In the genomic region with DNA sequence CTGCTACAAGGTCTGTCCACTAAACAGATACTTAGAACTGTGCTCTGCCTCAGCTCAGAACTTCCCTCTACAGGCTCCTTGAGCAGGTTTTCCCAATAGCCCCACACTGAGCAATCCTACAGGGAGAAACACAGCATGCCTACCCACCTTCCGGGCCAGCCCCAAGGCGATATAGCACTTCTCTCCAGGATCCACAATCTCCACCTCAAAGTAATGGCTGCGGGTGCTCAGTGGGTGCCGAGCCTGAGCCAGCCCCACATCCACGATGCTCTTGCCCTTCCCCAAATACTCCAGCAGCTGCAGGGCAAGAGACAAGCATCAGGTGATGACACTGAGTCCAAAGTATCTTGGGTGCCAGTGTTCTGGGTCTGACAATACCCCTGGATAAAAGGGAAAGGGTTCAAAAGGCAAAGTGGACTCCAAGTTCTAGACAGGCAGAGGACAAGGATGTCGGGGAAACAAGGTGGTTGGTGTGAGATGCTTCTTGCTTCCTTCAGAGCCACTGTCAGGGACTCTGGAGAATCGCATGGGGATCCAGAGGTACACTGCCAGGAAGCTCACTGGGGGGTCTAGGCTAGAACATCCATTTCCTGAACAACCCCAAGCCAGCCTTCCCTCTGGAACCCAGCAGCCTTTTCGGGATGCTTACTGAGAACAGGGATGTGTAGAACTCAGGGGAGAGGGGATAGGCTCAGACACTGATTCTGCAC, we compare ENCODE assay signal across 31 mouse cellular contexts. TPM values are rescaled to one million over a fixed set of nuclear protein-coding genes. Genes with fewer than 3 reads are reported as not detected.
A peak's percentile ranks its signal among the peaks of the same experiment; 100 is the strongest.
DNase-seq lines count a peak whose midpoint lies in the region; ATAC-seq lines count a peak whose summit lies in the region.
"Had no signal": no experiment of that assay in that cellular context is flagged by ENCODE, and none has a peak within 500 bp of the region (broad histone marks: within the 10 kb centered on the region; RNA-seq: fewer than 3 reads in every experiment).

No protein-coding gene starts in this region.

- no peak overlapping the region for H3K27ac ChIP-seq in forebrain, embryonic 13.5 days
- no peak overlapping the region for H3K27ac ChIP-seq in forebrain, embryonic 11.5 days (ENCODE audit: low read depth, low read length)
- no peak overlapping the region for H3K27ac ChIP-seq in heart, embryonic 12.5 days (ENCODE audit: poor library complexity, severe bottlenecking)
- H3K27ac ChIP-seq in heart, embryonic 11.5 days (ENCODE audit: low read depth, low read length): no peak overlapping the region
- H3K27ac ChIP-seq: heart, embryonic 13.5 days; kidney, postnatal 0 days; liver, embryonic 12.5 days; midbrain, embryonic 10.5 days had no signal

- H3K9me3 ChIP-seq in forebrain, embryonic 13.5 days (replicated peaks): no peaks in the 10 kb centered on the region
- no peaks in the 10 kb centered on the region for H3K9me3 ChIP-seq in forebrain, embryonic 11.5 days (ENCODE audit: control insufficient read depth, low read length)
- H3K9me3 ChIP-seq in heart, embryonic 12.5 days (replicated peaks): no peaks in the 10 kb centered on the region
- no peaks in the 10 kb centered on the region for H3K9me3 ChIP-seq in heart, embryonic 11.5 days (replicated peaks; ENCODE audit: control insufficient read depth, low read length)
- H3K9me3 ChIP-seq: heart, embryonic 13.5 days; liver, embryonic 12.5 days; midbrain, embryonic 10.5 days had no signal

- intact Hi-C loops in left cerebral cortex, postnatal 4 days (cut with DNase I): no loop called here
- intact Hi-C loops in left cerebral cortex, postnatal 14 days (cut with DNase I): no loop called here

- peak; percentile 38 for DNase-seq in cerebellum, adult 11-12 months
- no peak for DNase-seq in cerebellum, adult 9-10 months
- DNase-seq in forebrain, embryonic 11.5 days (ENCODE audit: low spot score): no peak
- DNase-seq in left cerebral cortex, postnatal 4 days: peak; percentile 21
- DNase-seq in left cerebral cortex, postnatal 14 days (ENCODE audit: low spot score in 2 of 2): no peak
- DNase-seq: adrenal gland, postnatal 10 days; gastrocnemius, postnatal 10 days; heart, postnatal 14 days; kidney, adult 2 months; lung, adult 18-20 months; lung, postnatal 10 days; right cerebral cortex, adult 18-20 months; right cerebral cortex, postnatal 4 days; thymus, adult 18-20 months; thymus, postnatal 36 days had no signal

- 83% methylated on average over 8 of the region's 8 CpGs for WGBS in forebrain, embryonic 13.5 days
- WGBS in forebrain, embryonic 11.5 days: 76% methylated on average over 8 of the region's 8 CpGs
- 67% methylated on average over 8 of the region's 8 CpGs for WGBS in heart, embryonic 12.5 days
- WGBS in heart, embryonic 11.5 days (ENCODE audit: insufficient replicate concordance): 72% methylated on average over 8 of the region's 8 CpGs

- H3K4me3 ChIP-seq in forebrain, embryonic 13.5 days: no peak overlapping the region
- H3K4me3 ChIP-seq in forebrain, embryonic 11.5 days (ENCODE audit: low read depth, low read length): no peak overlapping the region
- no peak overlapping the region for H3K4me3 ChIP-seq in heart, embryonic 12.5 days
- no peak overlapping the region for H3K4me3 ChIP-seq in heart, embryonic 11.5 days (ENCODE audit: low read depth, low read length)
- H3K4me3 ChIP-seq: erythroblast, embryonic 14.5 days; heart, embryonic 13.5 days; liver, embryonic 12.5 days; midbrain, embryonic 10.5 days; myocyte had no signal

- H3K4me2 ChIP-seq in forebrain, embryonic 13.5 days: no peak overlapping the region
- no peak overlapping the region for H3K4me2 ChIP-seq in forebrain, embryonic 11.5 days (ENCODE audit: low read depth, low read length, severe bottlenecking)
- H3K4me2 ChIP-seq in heart, embryonic 12.5 days: no peak overlapping the region
- H3K4me2 ChIP-seq in heart, embryonic 11.5 days: no peak overlapping the region
- H3K4me2 ChIP-seq: heart, embryonic 13.5 days; liver, embryonic 12.5 days had no signal

- H3K4me1 ChIP-seq in forebrain, embryonic 13.5 days: peaks cover 29% of the 10 kb centered on the region
- H3K4me1 ChIP-seq in forebrain, embryonic 11.5 days (replicated peaks; ENCODE audit: control insufficient read depth, insufficient read depth, low read length): no peaks in the 10 kb centered on the region
- peaks cover 13% of the 10 kb centered on the region for H3K4me1 ChIP-seq in heart, embryonic 12.5 days (replicated peaks)
- no peaks in the 10 kb centered on the region; the same call in 1 of the 2 replicates for H3K4me1 ChIP-seq in heart, embryonic 11.5 days (ENCODE audit: control insufficient read depth, insufficient read depth, low read length)

- H3K36me3 ChIP-seq in forebrain, embryonic 13.5 days (ENCODE audit: poor library complexity, severe bottlenecking): peaks cover 76% of the 10 kb centered on the region
- H3K36me3 ChIP-seq in forebrain, embryonic 11.5 days (ENCODE audit: control insufficient read depth, insufficient read depth, low read length): no peaks in the 10 kb centered on the region; the same call in 1 of the 2 replicates
- H3K36me3 ChIP-seq in heart, embryonic 12.5 days: peaks cover 82% of the 10 kb centered on the region
- H3K36me3 ChIP-seq in heart, embryonic 11.5 days (ENCODE audit: control insufficient read depth, insufficient read depth, low read length): peaks cover 13% of the 10 kb centered on the region

- no peaks in the 10 kb centered on the region for H3K27me3 ChIP-seq in forebrain, embryonic 13.5 days
- H3K27me3 ChIP-seq in forebrain, embryonic 11.5 days (ENCODE audit: control insufficient read depth, insufficient read depth, low read length): no peaks in the 10 kb centered on the region
- no peaks in the 10 kb centered on the region for H3K27me3 ChIP-seq in heart, embryonic 12.5 days (replicated peaks)
- H3K27me3 ChIP-seq in heart, embryonic 11.5 days (ENCODE audit: control insufficient read depth, insufficient read depth, low read length): no peaks in the 10 kb centered on the region
- H3K27me3 ChIP-seq: heart, embryonic 13.5 days; liver, embryonic 12.5 days had no signal

- no peak for ATAC-seq in forebrain, embryonic 13.5 days
- ATAC-seq in forebrain, embryonic 11.5 days (replicated peaks; ENCODE audit: low FRiP score): no peak
- ATAC-seq in heart, embryonic 12.5 days (ENCODE audit: insufficient number of reproducible peaks, low FRiP score): no peak
- no peak for ATAC-seq in heart, embryonic 11.5 days (replicated peaks; ENCODE audit: insufficient number of reproducible peaks, low FRiP score, low TSS enrichment)
- ATAC-seq: activated CD4-positive, CD25-positive, alpha-beta regulatory T cell, adult 4 months; liver, embryonic 12.5 days; midbrain, embryonic 16.5 days had no signal

- H3K9ac ChIP-seq in forebrain, embryonic 13.5 days: peak overlapping the region; percentile 30
- H3K9ac ChIP-seq in forebrain, embryonic 11.5 days (ENCODE audit: low read length): no peak overlapping the region
- peak overlapping the region; percentile 22; the same call in 1 of the 2 replicates for H3K9ac ChIP-seq in heart, embryonic 12.5 days
- no peak overlapping the region for H3K9ac ChIP-seq in heart, embryonic 11.5 days (ENCODE audit: low read depth, low read length)
- H3K9ac ChIP-seq: heart, embryonic 13.5 days; liver, embryonic 12.5 days had no signal

RNA-seq across cellular contexts. Expression of gene Spryd3, which starts 16.8 kb away (rescaled TPM):
- 21.7 and 25.4 TPM in 2 replicates for polyA plus RNA-seq in forebrain, embryonic 13.5 days (2015; fragmentation: Nextera tagmentation; extraction: Ambion mirVana)
- polyA plus RNA-seq in forebrain, embryonic 11.5 days (2014; fragmentation: Nextera tagmentation; extraction: Ambion mirVana): 12.0 and 12.1 TPM in 2 replicates
- polyA plus RNA-seq in heart, embryonic 12.5 days (2016; fragmentation: Nextera tagmentation; extraction: Ambion mirVana): 19.8 and 20.9 TPM in 2 replicates
- 11.1 and 14.6 TPM in 2 replicates for polyA plus RNA-seq in heart, embryonic 11.5 days (2014; fragmentation: Nextera tagmentation; extraction: Ambion mirVana)
- total RNA-seq in left cerebral cortex, postnatal 4 days (2021): 100 to 1,000 TPM; 115 to 118 TPM
- total RNA-seq in left cerebral cortex, postnatal 14 days (2021): 100 to 1,000 TPM; 143 to 152 TPM

RNA-seq across cellular contexts. Expression of gene Tns2, which starts 19.1 kb away (rescaled TPM):
- 4.5 and 6.7 TPM in 2 replicates for polyA plus RNA-seq in forebrain, embryonic 13.5 days (2015; fragmentation: Nextera tagmentation; extraction: Ambion mirVana)
- 8.8 and 10.5 TPM in 2 replicates for polyA plus RNA-seq in forebrain, embryonic 11.5 days (2014; fragmentation: Nextera tagmentation; extraction: Ambion mirVana)
- 35.3 and 38.7 TPM in 2 replicates for polyA plus RNA-seq in heart, embryonic 12.5 days (2016; fragmentation: Nextera tagmentation; extraction: Ambion mirVana)
- polyA plus RNA-seq in heart, embryonic 11.5 days (2014; fragmentation: Nextera tagmentation; extraction: Ambion mirVana): 25.0 and 25.4 TPM in 2 replicates
- 10 to 100 TPM in 1 of 2 experiments, 1 to 10 TPM in 1; 8.5 to 11.4 TPM for total RNA-seq in left cerebral cortex, postnatal 4 days (2021)
- total RNA-seq in left cerebral cortex, postnatal 14 days (2021): 10 to 100 TPM; 14.4 to 18.5 TPM
- total RNA-seq: common myeloid progenitor, adult 5-6 weeks; granulocyte monocyte progenitor cell, adult 5-6 weeks had no signal

RNA-seq across cellular contexts. Expression of gene Igfbp6, which starts 24.9 kb away (rescaled TPM):
- 0.37 and 0.40 TPM in 2 replicates for polyA plus RNA-seq in forebrain, embryonic 13.5 days (2015; fragmentation: Nextera tagmentation; extraction: Ambion mirVana)
- 0.33 TPM in 1 of 2 replicates, not detected in the other for polyA plus RNA-seq in forebrain, embryonic 11.5 days (2014; fragmentation: Nextera tagmentation; extraction: Ambion mirVana)
- polyA plus RNA-seq in heart, embryonic 12.5 days (2016; fragmentation: Nextera tagmentation; extraction: Ambion mirVana): 1.7 and 2.5 TPM in 2 replicates
- 0.70 and 1.1 TPM in 2 replicates for polyA plus RNA-seq in heart, embryonic 11.5 days (2014; fragmentation: Nextera tagmentation; extraction: Ambion mirVana)
- 1 to 10 TPM; 1.6 to 2.0 TPM for total RNA-seq in left cerebral cortex, postnatal 4 days (2021)
- total RNA-seq in left cerebral cortex, postnatal 14 days (2021): 10 to 100 TPM; 11.9 to 13.5 TPM
- total RNA-seq: common myeloid progenitor, adult 5-6 weeks; granulocyte monocyte progenitor cell, adult 5-6 weeks had no signal
- polyA plus RNA-seq: embryonic facial prominence, embryonic 11.5 days had no signal

RNA-seq across cellular contexts. Expression of gene Soat2, which starts 31.1 kb away (rescaled TPM):
- 0.10 TPM in 1 of 2 replicates, not detected in the other for polyA plus RNA-seq in forebrain, embryonic 13.5 days (2015; fragmentation: Nextera tagmentation; extraction: Ambion mirVana)
- polyA plus RNA-seq in forebrain, embryonic 11.5 days (2014; fragmentation: Nextera tagmentation; extraction: Ambion mirVana): not detected in 2 replicates
- 0.87 and 1.2 TPM in 2 replicates for polyA plus RNA-seq in heart, embryonic 12.5 days (2016; fragmentation: Nextera tagmentation; extraction: Ambion mirVana)
- 0.76 and 2.3 TPM in 2 replicates for polyA plus RNA-seq in heart, embryonic 11.5 days (2014; fragmentation: Nextera tagmentation; extraction: Ambion mirVana)
- not detected for total RNA-seq in left cerebral cortex, postnatal 4 days (2021)
- not detected for total RNA-seq in left cerebral cortex, postnatal 14 days (2021)
- total RNA-seq: layer of hippocampus, postnatal 14 days had no signal
- polyA plus RNA-seq: embryonic facial prominence, embryonic 11.5 days; neural tube, embryonic 14.5 days had no signal

RNA-seq across cellular contexts. Expression of gene Eif4b, which starts 45.7 kb away (rescaled TPM):
- 90.5 and 102 TPM in 2 replicates for polyA plus RNA-seq in forebrain, embryonic 13.5 days (2015; fragmentation: Nextera tagmentation; extraction: Ambion mirVana)
- 122 and 129 TPM in 2 replicates for polyA plus RNA-seq in forebrain, embryonic 11.5 days (2014; fragmentation: Nextera tagmentation; extraction: Ambion mirVana)
- polyA plus RNA-seq in heart, embryonic 12.5 days (2016; fragmentation: Nextera tagmentation; extraction: Ambion mirVana): 79.9 and 80.2 TPM in 2 replicates
- 71.6 and 83.5 TPM in 2 replicates for polyA plus RNA-seq in heart, embryonic 11.5 days (2014; fragmentation: Nextera tagmentation; extraction: Ambion mirVana)
- total RNA-seq in left cerebral cortex, postnatal 4 days (2021): 100 to 1,000 TPM; 206 to 211 TPM
- 100 to 1,000 TPM; 167 to 168 TPM for total RNA-seq in left cerebral cortex, postnatal 14 days (2021)

Comparison
In these comparisons a context has a peak if more than half of its experiments do, and no peak if none do; other contexts are left out.
1. DNase-seq: peak in cerebellum, adult 11-12 months (single experiment) and left cerebral cortex, postnatal 4 days (single experiment); none in cerebellum, adult 9-10 months (single experiment), forebrain, embryonic 11.5 days (single experiment) and left cerebral cortex, postnatal 14 days (0 of 2).
2. H3K9ac ChIP-seq: peak in forebrain, embryonic 13.5 days (single experiment) and heart, embryonic 12.5 days (single experiment); none in forebrain, embryonic 11.5 days (single experiment) and heart, embryonic 11.5 days (single experiment).